Mouse (Mus musculus): Measurements from ENCODE around the gene Pim2. TPM values are rescaled to one million over a fixed set of nuclear protein-coding genes. Genes with fewer than 3 reads are reported as not detected.

Pim2 gene
- 50.5 to 68.4 TPM (median 57.8 TPM) in 4 replicates for total RNA-seq (2023; ENCODE audit: inconsistent age)

GRCm38 (mm10) chrX:7878007-7878419 is at the start of gene Pim2:
Gene Pim2 (plus strand): TSS chrX:7878262.

GRCm38 (mm10) chrX:7841163-7842162 is 36.6 kb upstream of the Pim2 start, which contains the start of gene Otud5:
Gene Otud5 (plus strand): TSS chrX:7841364.

GRCm38 (mm10) chrX:7883841-7884567 is 5.9 kb downstream of the Pim2 start, which contains the start of gene Slc35a2:
Gene Slc35a2 (plus strand): TSS chrX:7884028.

GRCm38 (mm10) chrX:7898880-7899874 is 21.1 kb downstream of the Pim2 start, which contains the start of the genes Pqbp1 and Timm17b:
Gene Pqbp1 (minus strand): TSS chrX:7899269.
Gene Timm17b (plus strand): TSS chrX:7899357.

GRCm38 (mm10) chrX:7907735-7908134 is 29.7 kb downstream of the Pim2 start, which contains the start of gene Gm10491:
Gene Gm10491 (minus strand): TSS chrX:7907835.

GRCm38 (mm10) chrX:7909242-7909641 is 31.2 kb downstream of the Pim2 start, which contains the start of gene Gm10490:
Gene Gm10490 (plus strand): TSS chrX:7909542.

GRCm38 (mm10) chrX:7919601-7920383 is 41.7 kb downstream of the Pim2 start, which contains the start of gene Pcsk1n:
Gene Pcsk1n (plus strand): TSS chrX:7919822.

GRCm38 (mm10) chrX:7928270-7928790 is 50.3 kb downstream of the Pim2 start, which contains the start of gene Eras:
Gene Eras (minus strand): TSS chrX:7928607.

Other genes starting within 250 kb of the Pim2 start
- 0.19 to 0.39 TPM (median 0.39 TPM) in 3 of 4 replicates, not detected in the other for gene Syp, start 239.8 kb upstream of the Pim2 start, total RNA-seq (2023; ENCODE audit: inconsistent age)
- 24.8 to 33.8 TPM (median 31.3 TPM) in 4 replicates for gene Prickle3, start 221.0 kb upstream of the Pim2 start, total RNA-seq (2023; ENCODE audit: inconsistent age)
- gene Plp2, start 206.9 kb upstream of the Pim2 start, total RNA-seq (2023; ENCODE audit: inconsistent age), result 84.5 to 110 TPM (median 102 TPM) in 4 replicates
- not detected in 4 replicates for gene Magix, start 197.0 kb upstream of the Pim2 start, total RNA-seq (2023; ENCODE audit: inconsistent age)
- gene Gpkow, start 181.1 kb upstream of the Pim2 start, total RNA-seq (2023; ENCODE audit: inconsistent age), result 48.1 to 53.2 TPM (median 52.3 TPM) in 4 replicates
- gene Wdr45, start 163.9 kb upstream of the Pim2 start, total RNA-seq (2023; ENCODE audit: inconsistent age), result 63.9 to 81.8 TPM (median 66.9 TPM) in 4 replicates
- not detected in 4 replicates for gene Gm45208, start 156.0 kb upstream of the Pim2 start, total RNA-seq (2023; ENCODE audit: inconsistent age)
- gene Praf2, start 149.8 kb upstream of the Pim2 start, total RNA-seq (2023; ENCODE audit: inconsistent age), result 13.8 to 16.3 TPM (median 14.6 TPM) in 4 replicates
- gene Ccdc120, start 127.4 kb upstream of the Pim2 start, total RNA-seq (2023; ENCODE audit: inconsistent age), result not detected in 4 replicates
- gene Tfe3, start 115.7 kb upstream of the Pim2 start, total RNA-seq (2023; ENCODE audit: inconsistent age), result 25.5 to 32.5 TPM (median 29.5 TPM) in 4 replicates
- 275 to 287 TPM (median 279 TPM) in 4 replicates for gene Gripap1, start 88.5 kb upstream of the Pim2 start, total RNA-seq (2023; ENCODE audit: inconsistent age)
- 0.74 to 1.5 TPM (median 0.90 TPM) in 4 replicates for gene Kcnd1, start 56.0 kb upstream of the Pim2 start, total RNA-seq (2023; ENCODE audit: inconsistent age)
- gene Otud5, start 36.9 kb upstream of the Pim2 start, total RNA-seq (2023; ENCODE audit: inconsistent age), result 194 to 202 TPM (median 199 TPM) in 4 replicates
- gene Slc35a2, start 5.8 kb downstream of the Pim2 start, total RNA-seq (2023; ENCODE audit: inconsistent age), result 25.9 to 33.3 TPM (median 32.3 TPM) in 4 replicates
- 113 to 127 TPM (median 121 TPM) in 4 replicates for gene Pqbp1, start 21.0 kb downstream of the Pim2 start, total RNA-seq (2023; ENCODE audit: inconsistent age)
- 53.6 to 58.6 TPM (median 56.2 TPM) in 4 replicates for gene Timm17b, start 21.1 kb downstream of the Pim2 start, total RNA-seq (2023; ENCODE audit: inconsistent age)
- gene Gm10491, start 29.6 kb downstream of the Pim2 start, total RNA-seq (2023; ENCODE audit: inconsistent age), result not detected in 4 replicates
- not detected in 4 replicates for gene Gm10490, start 31.3 kb downstream of the Pim2 start, total RNA-seq (2023; ENCODE audit: inconsistent age)
- not detected in 4 replicates for gene Pcsk1n, start 41.6 kb downstream of the Pim2 start, total RNA-seq (2023; ENCODE audit: inconsistent age)
- gene Eras, start 50.3 kb downstream of the Pim2 start, total RNA-seq (2023; ENCODE audit: inconsistent age), result not detected in 4 replicates
- gene Hdac6, start 69.6 kb downstream of the Pim2 start, total RNA-seq (2023; ENCODE audit: inconsistent age), result 16.5 to 22.4 TPM (median 19.2 TPM) in 4 replicates
- gene Gata1, start 99.8 kb downstream of the Pim2 start, total RNA-seq (2023; ENCODE audit: inconsistent age), result 0.26 to 0.99 TPM in 2 of 4 replicates, not detected in the others
- gene Glod5, start 140.2 kb downstream of the Pim2 start, total RNA-seq (2023; ENCODE audit: inconsistent age), result not detected in 4 replicates
- gene Suv39h1, start 196.5 kb downstream of the Pim2 start, total RNA-seq (2023; ENCODE audit: inconsistent age), result 26.1 to 33.5 TPM (median 29.6 TPM) in 4 replicates
- gene Was, start 212.2 kb downstream of the Pim2 start, total RNA-seq (2023; ENCODE audit: inconsistent age), result 131 to 137 TPM (median 136 TPM) in 4 replicates

Data from B cell, adult (primary cell).